Mouse (Mus musculus) MEL (cell line): ENCODE data around the gene Sstr3. TPM values are rescaled to one million over a fixed set of nuclear protein-coding genes. Genes with fewer than 3 reads are reported as not detected.

Experiments
- DNase-seq: peaks from one replicate; pipeline ENCODE4 v3.0.0; 2011; ENCODE audit warnings: low read depth, low spot score
- H3K27ac ChIP-seq: 2 replicates; pipeline ENCODE4 v1.5.1; 2012; ENCODE audit warnings: low read depth, mild to moderate bottlenecking, control low read depth, low read length, moderate library complexity; ENCODE audit not compliant: control insufficient read depth
- H3K27me3 ChIP-seq, 2 experiments: fragments of 150-350 bp in 1 of 2; sonication (generic) in 1 of 2; 2 replicates each; pipeline ENCODE4 v1.6.1; 2012; ENCODE audit warnings: low read length in 2 of 2, mild to moderate bottlenecking in 2 of 2, improper control_type of control experiment in 1 of 2, moderate library complexity in 1 of 2; ENCODE audit not compliant: insufficient read depth in 2 of 2, control insufficient read depth in 1 of 2
- H3K36me3 ChIP-seq, 2 experiments: 2 replicates each; pipeline ENCODE4 v1.6.1; 2012 to 2014; ENCODE audit warnings: low read length in 2 of 2, improper control_type of control experiment in 1 of 2, inconsistent platforms in 1 of 2, mild to moderate bottlenecking in 1 of 2; ENCODE audit not compliant: insufficient read depth in 2 of 2, control insufficient read depth in 1 of 2
- H3K4me1 ChIP-seq, 2 experiments: fragments of 150-350 bp in 1 of 2; sonication (generic) in 1 of 2; 2 replicates each; pipeline ENCODE4 v1.6.1; 2012; ENCODE audit warnings: low read length in 2 of 2, improper control_type of control experiment in 1 of 2, mild to moderate bottlenecking in 1 of 2; ENCODE audit not compliant: insufficient read depth in 2 of 2, control insufficient read depth in 1 of 2
- H3K4me3 ChIP-seq, 2 experiments: fragments of 150-350 bp in 1 of 2; sonication (generic) in 1 of 2; 2 replicates each; pipeline ENCODE4 v1.5.1; 2012; ENCODE audit warnings: low read depth in 2 of 2, low read length in 2 of 2, mild to moderate bottlenecking in 2 of 2, moderate library complexity in 2 of 2, control low read depth in 1 of 2, improper control_type of control experiment in 1 of 2; ENCODE audit not compliant: control insufficient read depth in 1 of 2, insufficient read depth in 1 of 2
- H3K79me2 ChIP-seq: 2 replicates; pipeline ENCODE4 v1.6.1; 2012; ENCODE audit warnings: mild to moderate bottlenecking, low read length, moderate library complexity; ENCODE audit not compliant: control insufficient read depth, poor library complexity, insufficient read depth
- H3K9ac ChIP-seq: 2 replicates; pipeline ENCODE4 v1.6.1; 2012; ENCODE audit warnings: low read depth, mild to moderate bottlenecking, control low read depth, low read length, moderate library complexity; ENCODE audit not compliant: control insufficient read depth, poor library complexity, severe bottlenecking
- H3K9me3 ChIP-seq: fragments of 150-350 bp; sonication (generic); replicated peaks from 2 replicates; pipeline ENCODE4 v1.6.1; 2012; ENCODE audit warnings: mild to moderate bottlenecking, low read length, improper control_type of control experiment, moderate library complexity; ENCODE audit not compliant: insufficient read depth
- BHLHE40 ChIP-seq: IDR thresholded peaks from 2 replicates; pipeline ENCODE4 v1.6.1; 2012; ENCODE audit warnings: low read depth, mild to moderate bottlenecking, inconsistent platforms, low read length, improper control_type of control experiment, borderline replicate concordance
- CTCF ChIP-seq, 3 experiments: IDR thresholded peaks in 2 of 3; conservative IDR thresholded peaks in 1 of 3; 2 replicates each; pipeline ENCODE4 v1.5.1; 2011 to 2012; ENCODE audit warnings: low read length in 3 of 3, low read depth in 2 of 3, mild to moderate bottlenecking in 2 of 3, improper control_type of control experiment in 1 of 3, inconsistent platforms in 1 of 3, mixed read lengths in 1 of 3, moderate library complexity in 1 of 3; ENCODE audit not compliant: control insufficient read depth in 1 of 3, insufficient read depth in 1 of 3, poor library complexity in 1 of 3, severe bottlenecking in 1 of 3
- E2F4 ChIP-seq: IDR thresholded peaks from 2 replicates; pipeline ENCODE4 v1.6.1; 2011; ENCODE audit warnings: low read depth, low read length, improper control_type of control experiment, borderline replicate concordance
- ETS1 ChIP-seq: IDR thresholded peaks from 2 replicates; pipeline ENCODE4 v1.6.1; 2012; ENCODE audit warnings: low read depth, mild to moderate bottlenecking, inconsistent platforms, low read length, improper control_type of control experiment, moderate library complexity
- MAFK ChIP-seq: IDR thresholded peaks from 2 replicates; pipeline ENCODE4 v1.6.1; 2011; ENCODE audit warnings: low read depth, mild to moderate bottlenecking, low read length, improper control_type of control experiment, borderline replicate concordance
- MAX ChIP-seq: IDR thresholded peaks from 2 replicates; pipeline ENCODE4 v1.6.1; 2011; ENCODE audit warnings: low read length, improper control_type of control experiment
- MAZ ChIP-seq: IDR thresholded peaks from 2 replicates; pipeline ENCODE4 v1.6.1; 2012; ENCODE audit warnings: low read depth, mild to moderate bottlenecking, inconsistent platforms, low read length, improper control_type of control experiment
- MEF2A ChIP-seq: IDR thresholded peaks from 2 replicates; pipeline ENCODE4 v1.6.1; 2014; ENCODE audit warnings: low read depth, mild to moderate bottlenecking, inconsistent platforms, low read length, improper control_type of control experiment; ENCODE audit not compliant: poor library complexity, insufficient replicate concordance, severe bottlenecking; ENCODE audit errors: extremely low read depth
- NELFE ChIP-seq: IDR thresholded peaks from 2 replicates; pipeline ENCODE4 v1.6.1; 2011; ENCODE audit warnings: low read depth, low read length, improper control_type of control experiment
- NRF1 ChIP-seq: IDR thresholded peaks from 2 replicates; pipeline ENCODE4 v1.6.1; 2014; ENCODE audit warnings: low read depth, mild to moderate bottlenecking, inconsistent platforms, low read length, improper control_type of control experiment, moderate library complexity; ENCODE audit not compliant: poor library complexity, insufficient read depth, severe bottlenecking
- RAD21 ChIP-seq: IDR thresholded peaks from 2 replicates; pipeline ENCODE4 v1.6.1; 2011; ENCODE audit warnings: mild to moderate bottlenecking, low read depth, low read length, improper control_type of control experiment
- SMC3 ChIP-seq: IDR thresholded peaks from 2 replicates; pipeline ENCODE4 v1.6.1; 2011; ENCODE audit warnings: low read depth, low read length, improper control_type of control experiment
- TAL1 ChIP-seq: IDR thresholded peaks from 2 replicates; pipeline ENCODE4 v1.6.1; 2012; ENCODE audit warnings: mild to moderate bottlenecking, inconsistent platforms, low read length, moderate library complexity, mixed read lengths
- TBP ChIP-seq: IDR thresholded peaks from 2 replicates; pipeline ENCODE4 v1.8.0; 2011; ENCODE audit warnings: low read depth, low read length, improper control_type of control experiment
- TCF12 ChIP-seq: IDR thresholded peaks from 2 replicates; pipeline ENCODE4 v1.6.1; 2014; ENCODE audit warnings: low read depth, mild to moderate bottlenecking, inconsistent platforms, low read length, improper control_type of control experiment, moderate library complexity
- UBTF ChIP-seq: IDR thresholded peaks from 2 replicates; pipeline ENCODE4 v1.6.1; 2012; ENCODE audit warnings: low read depth, mild to moderate bottlenecking, inconsistent platforms, low read length, improper control_type of control experiment, moderate library complexity, borderline replicate concordance; ENCODE audit not compliant: insufficient read depth
- ZC3H11A ChIP-seq: IDR thresholded peaks from 2 replicates; pipeline ENCODE4 v1.6.1; 2012; ENCODE audit warnings: low read depth, mild to moderate bottlenecking, inconsistent platforms, low read length, improper control_type of control experiment
- polyA plus RNA-seq, 2 experiments: library from polyadenylated mRNA; stranded (reverse) in 1 of 2; unstranded in 1 of 2; fragments of >175 nt in 1 of 2; fragments of >200 nt in 1 of 2; gene quantifications; 2 replicates each; pipeline versions ENCODE4 v1.2.1 to v1.2.4; 2012; ENCODE audit warnings: low replicate concordance in 2 of 2, low read depth in 1 of 2; ENCODE audit not compliant: insufficient read length in 2 of 2, insufficient read depth in 1 of 2, missing spikeins in 1 of 2
- total RNA-seq: library from RNA; depleted of rRNA; stranded (reverse); fragments of 300-350 nt; gene quantifications from 2 replicates; pipeline ENCODE4 v1.2.3, GENCODE M21; 2012

Sstr3 gene
- total and polyA plus RNA-seq, 3 experiments: not detected

- TF ChIP-seq UBTF (no peak), NELFE (no peak), MAFK (no peak), RAD21 (peak; percentile 68), CTCF (IDR thresholded peaks at IDR 0.05 in 2 of 3, conservative IDR thresholded peaks at IDR 0.05 in 1 of 3; ENCODE audit: control insufficient read depth in 1 of 3, insufficient read depth in 1 of 3, low read depth in 2 of 3, low read length in 3 of 3, poor library complexity in 1 of 3, severe bottlenecking in 1 of 3) (peak; percentile 13 to 64 (median 39); a peak in 5 of 6 replicates), MEF2A (no peak), TBP (no peak), TAL1 (no peak), ETS1 (no peak), BHLHE40 (no peak), ZC3H11A (peak; percentile 42), MAZ (no peak), SMC3 (peak; percentile 45), TCF12 (no peak)
- H3K4me3 ChIP-seq: no peak overlapping the region
- peaks cover 0 to 7% of the 10 kb centered on the region in 2 experiments; a peak in 1 of 4 replicates for H3K4me1 ChIP-seq
- H3K36me3 ChIP-seq: no peaks in the 10 kb centered on the region
- H3K79me2 ChIP-seq: no peaks in the 10 kb centered on the region
- H3K27ac ChIP-seq: no peak overlapping the region
- no peaks in the 10 kb centered on the region; the same call in 1 of the 2 replicates for H3K9me3 ChIP-seq
- H3K27me3 ChIP-seq: peaks cover 0 to 3% of the 10 kb centered on the region in 2 experiments; a peak in 3 of 4 replicates
- DNase-seq: peak; percentile 36
- H3K9ac ChIP-seq: no peak overlapping the region
Measured at GRCm38 (mm10) chr15:78547415-78548335, 3.2 kb upstream of the Sstr3 start.

GRCm38 (mm10) chr15:78546060-78546459 is 1.6 kb upstream of the Sstr3 start:
- TF ChIP-seq NRF1 (no peak), MAX (no peak), E2F4 (no peak)
- Histone ChIP-seq H3K9me3 (no peaks in the 10 kb centered on the region; the same call in 1 of the 2 replicates), H3K9ac (no peak overlapping the region), H3K4me1 (peaks cover 0 to 7% of the 10 kb centered on the region in 2 experiments; a peak in 1 of 4 replicates), H3K79me2 (no peaks in the 10 kb centered on the region), H3K4me3 (no peak overlapping the region), H3K27ac (no peak overlapping the region), H3K27me3 (peaks cover 0 to 3% of the 10 kb centered on the region in 2 experiments; a peak in 3 of 4 replicates), H3K36me3 (no peaks in the 10 kb centered on the region)
- DNase-seq: no peak
